Mouse (Mus musculus): ENCODE measurements around the gene Maml2. TPM values are rescaled to one million over a fixed set of nuclear protein-coding genes. Genes with fewer than 3 reads are reported as not detected.
A peak's percentile ranks its signal among the peaks of the same experiment; 100 is the strongest.

The Maml2 gene
- polyA plus RNA-seq, 1 experiment from 2014 or later: 5.0 TPM

DNA sequence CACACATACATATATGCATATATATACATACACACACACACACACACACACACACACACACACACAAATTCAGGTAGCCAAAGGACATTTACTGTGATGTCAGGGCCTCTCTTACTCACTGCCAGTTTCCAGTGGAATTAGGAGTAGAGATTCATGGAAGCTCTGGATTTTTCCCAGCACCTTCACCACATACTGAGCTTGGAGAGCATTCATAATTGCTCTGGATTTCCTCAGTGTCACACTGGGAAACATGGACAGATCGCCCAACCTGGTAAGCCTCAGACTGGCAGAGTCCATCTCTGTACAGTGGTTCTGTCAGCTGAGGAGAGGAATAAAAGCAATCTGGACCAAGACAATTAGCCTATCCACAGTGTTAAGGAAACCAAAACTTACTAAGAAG lies 263.6 kb downstream of the Maml2 start:
- Histone ChIP-seq H3K36me3 (ENCODE audit: control insufficient read depth, insufficient read depth, low read length) (no peaks in the 10 kb centered on the region), H3K4me2 (ENCODE audit: low read depth, low read length) (no peak overlapping the region), H3K27ac (ENCODE audit: low read length) (no peak overlapping the region), H3K27me3 (replicated peaks; ENCODE audit: control insufficient read depth, insufficient read depth, low read length) (no peaks in the 10 kb centered on the region), H3K4me1 (ENCODE audit: control insufficient read depth, insufficient read depth, low read length) (peaks cover 11% of the 10 kb centered on the region), H3K9ac (ENCODE audit: low read depth, low read length) (no peak overlapping the region), H3K9me3 (ENCODE audit: control insufficient read depth, low read length) (no peaks in the 10 kb centered on the region), H3K4me3 (ENCODE audit: low read length) (no peak overlapping the region)
- ATAC-seq: no peak
- WGBS: 74% methylated on average over 1 of the region's 1 CpGs

DNA sequence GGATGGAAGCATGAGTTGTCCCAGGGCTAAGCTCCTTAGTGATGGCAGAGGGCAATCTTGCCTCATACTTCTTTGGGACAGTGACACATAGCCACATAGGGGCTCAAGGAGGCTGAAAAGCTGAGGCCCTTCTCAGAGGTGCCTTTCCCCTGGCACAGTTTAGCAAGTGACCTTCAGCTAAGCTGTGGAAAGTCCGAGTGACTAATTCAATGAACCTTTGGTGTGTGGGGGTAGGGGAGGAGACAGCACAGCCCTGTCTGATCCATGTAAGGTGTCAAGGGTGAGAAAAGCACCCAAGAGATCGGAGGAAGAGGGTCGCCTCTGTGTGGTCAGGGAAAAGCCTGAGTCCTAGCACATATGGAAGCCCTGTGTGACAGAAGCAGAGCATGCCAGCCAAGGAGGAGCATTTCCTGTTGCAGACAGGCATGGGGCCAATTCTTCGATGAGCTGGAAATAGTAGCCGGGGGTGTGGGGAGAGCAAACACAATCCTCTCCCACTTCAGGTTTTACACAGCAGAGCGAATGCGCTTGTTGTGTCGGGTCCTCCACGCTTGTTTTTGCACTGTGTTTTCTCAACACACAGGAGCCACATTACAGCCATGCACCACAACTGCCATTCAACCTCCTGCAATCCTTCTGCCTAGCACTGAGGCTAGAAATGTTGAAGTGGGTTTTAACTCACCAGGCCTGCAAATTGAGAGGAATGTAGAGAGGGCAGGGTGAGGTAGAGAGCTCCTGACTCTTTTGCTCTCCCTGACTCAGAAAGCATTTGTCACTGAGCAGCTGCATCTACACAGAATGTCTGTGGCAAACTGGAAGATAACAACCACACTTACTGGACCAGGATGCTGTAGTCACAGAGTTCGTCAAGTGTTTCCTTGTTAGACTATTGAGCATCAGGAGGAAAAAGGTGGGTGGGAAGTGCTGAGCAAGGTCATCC lies 266.0 kb downstream of the Maml2 start:
- WGBS: 50% methylated on average over 10 of the region's 10 CpGs
- ATAC-seq: 0 out of 2 replicates have a peak, but pooled peaks have one; percentile 38

DNA sequence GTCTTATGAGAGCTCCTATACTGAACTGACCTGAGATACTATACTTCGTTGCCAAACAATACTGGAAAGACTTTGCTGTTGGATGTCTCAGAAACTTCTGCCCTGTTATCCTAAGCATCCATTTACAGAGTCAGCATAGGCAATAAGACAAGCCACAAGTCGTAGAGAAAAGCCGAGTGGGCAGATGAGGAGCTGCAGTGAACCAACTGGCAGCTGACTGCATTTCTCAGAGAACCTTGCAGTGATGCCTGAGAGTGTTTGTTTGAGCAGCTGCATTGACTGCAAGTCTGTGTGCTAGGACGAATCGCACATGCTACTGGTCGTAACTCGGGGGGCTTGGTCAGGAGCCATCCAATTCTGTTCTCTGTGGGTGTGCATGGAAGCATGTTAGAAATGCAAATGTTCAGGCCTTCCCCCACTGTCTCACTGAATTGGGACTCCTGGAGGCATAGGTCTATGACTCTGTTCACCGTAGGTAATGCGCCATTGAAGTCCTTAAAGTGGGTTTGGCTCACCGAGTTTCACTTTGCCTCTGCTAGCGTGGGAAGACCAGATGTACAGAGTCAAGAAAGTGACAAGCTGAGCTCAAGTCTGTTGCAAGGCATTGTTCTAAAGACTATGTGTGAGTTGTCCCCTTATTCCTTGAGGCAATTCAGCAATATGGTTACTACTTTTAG lies 267.7 kb downstream of the Maml2 start:
- no peak for ATAC-seq
- WGBS: 77% methylated on average over 11 of the region's 11 CpGs
- Histone ChIP-seq H3K36me3 (ENCODE audit: control insufficient read depth, insufficient read depth, low read length) (no peaks in the 10 kb centered on the region), H3K4me1 (ENCODE audit: control insufficient read depth, insufficient read depth, low read length) (peaks cover 8% of the 10 kb centered on the region), H3K9me3 (ENCODE audit: control insufficient read depth, low read length) (no peaks in the 10 kb centered on the region), H3K4me2 (ENCODE audit: low read depth, low read length) (no peak overlapping the region), H3K9ac (ENCODE audit: low read depth, low read length) (no peak overlapping the region), H3K27me3 (replicated peaks; ENCODE audit: control insufficient read depth, insufficient read depth, low read length) (no peaks in the 10 kb centered on the region), H3K27ac (ENCODE audit: low read length) (no peak overlapping the region), H3K4me3 (ENCODE audit: low read length) (no peak overlapping the region)

More for the DNA sequence above, 266.0 kb downstream of the Maml2 start:
- H3K4me3 ChIP-seq (ENCODE audit: low read length): no peak overlapping the region
- no peak overlapping the region for H3K27ac ChIP-seq (ENCODE audit: low read length)
- H3K36me3 ChIP-seq (ENCODE audit: control insufficient read depth, insufficient read depth, low read length): no peaks in the 10 kb centered on the region
- H3K27me3 ChIP-seq (replicated peaks; ENCODE audit: control insufficient read depth, insufficient read depth, low read length): no peaks in the 10 kb centered on the region
- H3K4me2 ChIP-seq (ENCODE audit: low read depth, low read length): no peak overlapping the region
- peaks cover 11% of the 10 kb centered on the region for H3K4me1 ChIP-seq (ENCODE audit: control insufficient read depth, insufficient read depth, low read length)
- no peaks in the 10 kb centered on the region for H3K9me3 ChIP-seq (ENCODE audit: control insufficient read depth, low read length)
- no peak overlapping the region for H3K9ac ChIP-seq (ENCODE audit: low read depth, low read length)

DNA sequence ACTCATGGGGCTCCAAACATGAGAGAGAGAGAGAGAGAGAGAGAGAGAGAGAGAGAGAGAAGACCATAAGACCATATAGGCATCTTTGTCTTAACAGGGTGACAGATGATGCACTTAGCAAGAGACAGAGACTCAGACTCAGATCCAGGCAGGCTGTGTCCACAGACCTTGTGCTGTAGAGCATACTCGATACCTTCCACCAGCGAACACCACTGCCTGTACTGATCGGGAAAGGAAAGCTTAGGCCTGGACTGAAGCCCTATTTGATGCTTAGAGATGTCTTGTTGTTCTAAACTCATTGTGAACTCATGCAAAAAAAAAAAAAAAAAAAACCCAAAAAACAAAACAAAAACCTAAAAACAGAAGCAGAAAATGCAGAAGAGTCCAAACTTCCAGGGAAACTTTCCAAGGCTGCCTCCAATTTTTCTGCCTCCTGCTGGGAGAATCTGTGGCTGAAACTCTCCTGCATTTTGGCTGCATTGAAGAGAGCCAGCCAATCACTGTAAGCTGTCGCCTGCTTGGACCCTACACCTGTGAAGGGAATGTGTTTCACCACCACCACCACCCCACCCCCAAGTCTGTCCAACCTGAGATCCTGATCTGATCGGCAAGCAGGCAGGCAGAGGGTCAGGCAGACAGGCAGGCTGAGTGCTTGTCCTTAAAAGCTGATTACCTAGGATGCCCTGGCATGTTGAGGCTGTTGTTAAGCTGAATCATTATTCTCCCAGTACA lies 268.6 kb downstream of the Maml2 start:
- Histone ChIP-seq H3K27ac (ENCODE audit: low read length) (no peak overlapping the region), H3K4me1 (ENCODE audit: control insufficient read depth, insufficient read depth, low read length) (peaks cover 8% of the 10 kb centered on the region), H3K9ac (ENCODE audit: low read depth, low read length) (no peak overlapping the region), H3K9me3 (ENCODE audit: control insufficient read depth, low read length) (no peaks in the 10 kb centered on the region), H3K4me3 (ENCODE audit: low read length) (no peak overlapping the region), H3K36me3 (ENCODE audit: control insufficient read depth, insufficient read depth, low read length) (no peaks in the 10 kb centered on the region), H3K27me3 (replicated peaks; ENCODE audit: control insufficient read depth, insufficient read depth, low read length) (no peaks in the 10 kb centered on the region), H3K4me2 (ENCODE audit: low read depth, low read length) (no peak overlapping the region)
- ATAC-seq: no peak
- whole genome bisulfite sequencing: 82% methylated on average over 5 of the region's 5 CpGs

DNA sequence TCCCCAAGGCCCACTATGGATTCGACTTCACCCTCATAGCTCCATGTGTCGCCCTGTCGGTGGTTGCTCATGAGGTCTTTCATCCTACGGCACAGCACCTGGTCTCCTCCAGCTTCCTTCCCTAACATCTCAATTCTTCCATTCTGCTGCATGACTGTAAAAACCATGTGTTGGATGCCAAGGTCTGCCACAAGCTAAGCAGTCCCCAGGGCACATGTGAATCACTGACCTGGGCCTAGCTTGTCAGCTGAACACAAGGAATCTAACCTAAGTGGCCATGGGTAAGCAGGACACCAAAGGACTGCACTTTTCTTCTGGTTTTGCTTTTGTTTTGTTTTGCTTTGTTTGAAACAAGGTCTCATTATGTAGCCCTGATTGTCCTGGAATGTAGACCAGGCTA lies 271.3 kb downstream of the Maml2 start:
- H3K27ac ChIP-seq (ENCODE audit: low read length): no peak overlapping the region
- no peak overlapping the region for H3K4me2 ChIP-seq (ENCODE audit: low read depth, low read length)
- peaks cover 3% of the 10 kb centered on the region; the same call in 1 of the 2 replicates for H3K4me1 ChIP-seq (ENCODE audit: control insufficient read depth, insufficient read depth, low read length)
- no peaks in the 10 kb centered on the region for H3K36me3 ChIP-seq (ENCODE audit: control insufficient read depth, insufficient read depth, low read length)
- no peaks in the 10 kb centered on the region for H3K27me3 ChIP-seq (replicated peaks; ENCODE audit: control insufficient read depth, insufficient read depth, low read length)
- no peak overlapping the region for H3K9ac ChIP-seq (ENCODE audit: low read depth, low read length)
- 92% methylated on average over 4 of the region's 4 CpGs for WGBS
- H3K4me3 ChIP-seq (ENCODE audit: low read length): no peak overlapping the region
- no peak for ATAC-seq
- peaks cover 3% of the 10 kb centered on the region; the same call in 1 of the 2 replicates for H3K9me3 ChIP-seq (ENCODE audit: control insufficient read depth, low read length)

DNA sequence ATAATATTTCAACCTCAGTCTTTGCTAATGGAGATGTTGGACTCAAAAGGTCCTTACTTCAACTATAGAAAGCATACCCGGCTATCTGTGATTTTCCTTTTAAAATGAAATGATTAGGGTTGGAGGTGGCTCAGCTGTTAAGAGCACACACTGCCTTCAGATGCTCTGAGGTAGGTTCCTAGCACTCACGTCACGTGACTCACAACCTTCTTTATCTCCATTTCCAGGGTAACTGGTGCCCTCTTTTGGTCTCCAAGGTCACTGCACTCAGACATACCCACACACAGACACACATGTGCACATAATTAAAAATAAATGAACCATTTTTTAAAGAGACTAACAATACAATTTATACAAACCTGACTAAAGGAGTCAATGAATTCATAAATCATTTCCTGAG lies 275.1 kb downstream of the Maml2 start:
- Histone ChIP-seq H3K4me2 (ENCODE audit: low read depth, low read length) (no peak overlapping the region), H3K4me3 (ENCODE audit: low read length) (no peak overlapping the region), H3K36me3 (ENCODE audit: control insufficient read depth, insufficient read depth, low read length) (no peaks in the 10 kb centered on the region), H3K27me3 (replicated peaks; ENCODE audit: control insufficient read depth, insufficient read depth, low read length) (no peaks in the 10 kb centered on the region), H3K27ac (ENCODE audit: low read length) (no peak overlapping the region), H3K9me3 (ENCODE audit: control insufficient read depth, low read length) (peaks cover 3% of the 10 kb centered on the region; the same call in 1 of the 2 replicates), H3K4me1 (ENCODE audit: control insufficient read depth, insufficient read depth, low read length) (no peaks in the 10 kb centered on the region), H3K9ac (ENCODE audit: low read depth, low read length) (no peak overlapping the region)
- WGBS: 92% methylated on average over 3 of the region's 3 CpGs
- ATAC-seq: no peak

DNA sequence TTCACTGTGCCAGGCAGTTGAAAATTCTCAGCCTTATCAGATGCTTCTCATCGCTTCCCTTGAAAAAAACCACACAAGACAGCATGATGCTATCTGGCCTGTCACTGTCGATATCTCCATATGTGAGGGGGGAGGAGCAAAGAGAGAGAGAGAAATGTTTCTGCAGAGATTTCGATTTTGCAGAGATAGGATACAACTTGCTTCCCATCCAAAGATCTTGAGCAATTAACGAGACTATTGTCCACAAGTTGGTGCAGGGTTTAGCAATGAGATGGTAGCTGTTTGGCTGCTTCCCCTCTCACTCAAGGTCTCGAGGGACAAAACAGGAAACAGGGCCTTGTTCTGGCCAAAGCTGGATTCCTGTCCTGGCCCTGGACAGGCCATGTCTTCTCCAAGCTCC lies 276.3 kb downstream of the Maml2 start:
- H3K4me2 ChIP-seq (ENCODE audit: low read depth, low read length): no peak overlapping the region

DNA sequence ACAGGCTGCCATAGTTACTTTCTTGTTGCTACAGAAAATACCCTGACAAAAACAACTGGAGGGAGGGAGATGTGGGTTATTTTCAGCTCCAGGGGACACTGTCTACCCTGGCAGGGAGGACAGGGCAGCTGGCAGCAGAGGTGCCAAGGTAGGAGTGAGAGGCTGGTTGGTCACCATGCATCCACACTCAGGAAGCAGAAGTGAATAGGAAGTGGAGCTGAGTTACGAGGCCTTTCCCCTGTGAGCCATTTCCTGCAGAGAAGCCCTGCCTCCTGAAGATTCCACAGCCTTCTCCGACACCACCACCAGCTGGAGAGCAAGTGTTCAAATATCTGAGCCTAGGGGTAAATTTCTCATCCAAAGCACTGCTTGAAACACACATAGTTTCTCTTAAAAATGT lies 277.2 kb downstream of the Maml2 start:
- no peak for ATAC-seq
- Histone ChIP-seq H3K4me1 (ENCODE audit: control insufficient read depth, insufficient read depth, low read length) (no peaks in the 10 kb centered on the region), H3K4me2 (ENCODE audit: low read depth, low read length) (no peak overlapping the region), H3K9ac (ENCODE audit: low read depth, low read length) (no peak overlapping the region), H3K9me3 (ENCODE audit: control insufficient read depth, low read length) (peaks cover 3% of the 10 kb centered on the region; the same call in 1 of the 2 replicates), H3K4me3 (ENCODE audit: low read length) (no peak overlapping the region), H3K27ac (ENCODE audit: low read length) (no peak overlapping the region), H3K36me3 (ENCODE audit: control insufficient read depth, insufficient read depth, low read length) (no peaks in the 10 kb centered on the region), H3K27me3 (replicated peaks; ENCODE audit: control insufficient read depth, insufficient read depth, low read length) (no peaks in the 10 kb centered on the region)
- 58% methylated on average over 2 of the region's 2 CpGs for WGBS

More for the DNA sequence above, 276.3 kb downstream of the Maml2 start:
- no peak overlapping the region for H3K4me3 ChIP-seq (ENCODE audit: low read length)
- H3K27me3 ChIP-seq (replicated peaks; ENCODE audit: control insufficient read depth, insufficient read depth, low read length): no peaks in the 10 kb centered on the region
- no peak for ATAC-seq
- peaks cover 3% of the 10 kb centered on the region; the same call in 1 of the 2 replicates for H3K9me3 ChIP-seq (ENCODE audit: control insufficient read depth, low read length)
- H3K27ac ChIP-seq (ENCODE audit: low read length): no peak overlapping the region
- no peaks in the 10 kb centered on the region for H3K4me1 ChIP-seq (ENCODE audit: control insufficient read depth, insufficient read depth, low read length)
- H3K9ac ChIP-seq (ENCODE audit: low read depth, low read length): no peak overlapping the region
- 58% methylated on average over 5 of the region's 5 CpGs for WGBS
- H3K36me3 ChIP-seq (ENCODE audit: control insufficient read depth, insufficient read depth, low read length): no peaks in the 10 kb centered on the region

DNA sequence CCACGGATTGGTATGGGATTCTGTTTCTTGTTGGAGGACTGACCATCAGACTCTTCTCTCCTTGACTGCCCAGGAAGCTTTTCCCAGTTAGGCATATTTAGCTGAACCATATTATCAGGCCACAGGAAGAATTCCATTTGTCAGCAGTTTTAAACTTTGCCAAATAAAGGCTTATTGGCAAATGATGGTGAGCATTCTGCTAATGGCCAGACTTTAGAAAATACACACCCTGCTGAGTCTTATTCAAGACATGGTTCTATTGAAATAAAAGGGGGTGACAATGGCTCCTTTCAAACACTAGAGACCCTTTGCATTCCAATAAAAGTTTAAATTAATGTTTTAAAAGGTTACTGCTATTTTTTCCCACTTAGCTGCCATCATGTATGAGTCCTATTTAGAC lies 279.4 kb downstream of the Maml2 start:
- 83% methylated on average over 1 of the region's 1 CpGs for WGBS
- Histone ChIP-seq H3K4me2 (ENCODE audit: low read depth, low read length) (no peak overlapping the region), H3K4me1 (ENCODE audit: control insufficient read depth, insufficient read depth, low read length) (no peaks in the 10 kb centered on the region), H3K27me3 (replicated peaks; ENCODE audit: control insufficient read depth, insufficient read depth, low read length) (no peaks in the 10 kb centered on the region), H3K36me3 (ENCODE audit: control insufficient read depth, insufficient read depth, low read length) (no peaks in the 10 kb centered on the region), H3K9ac (ENCODE audit: low read depth, low read length) (no peak overlapping the region), H3K4me3 (ENCODE audit: low read length) (no peak overlapping the region), H3K9me3 (ENCODE audit: control insufficient read depth, low read length) (peaks cover 3% of the 10 kb centered on the region; the same call in 1 of the 2 replicates), H3K27ac (ENCODE audit: low read length) (no peak overlapping the region)
- ATAC-seq: no peak

All from intestine, embryonic 16.5 days (tissue).